Mouse (Mus musculus) frontal cortex, adult (tissue): ENCODE results near the gene Lrrc8e.
A peak's percentile ranks its signal among the peaks of the same experiment; 100 is the strongest.
"Not testable (repeated sequence)": the region's sequence is repeated elsewhere in the genome, so short reads cannot be mapped to it uniquely, and the experiment has no call there.

Source experiments
- ATAC-seq: cut with Nextera tagmentation; 2 replicates; pipeline ENCODE4 v1.9.2; 2017; ENCODE audit warnings: mild to moderate bottlenecking, moderate library complexity, mixed read lengths; ENCODE audit not compliant: low TSS enrichment

Lrrc8e gene

GRCm38 (mm10) chr8:4219617-4220016 is 7.0 kb upstream of the Lrrc8e start:
- no peak for ATAC-seq

GRCm38 (mm10) chr8:4222059-4222458 is 4.6 kb upstream of the Lrrc8e start:
- no peak for ATAC-seq

GRCm38 (mm10) chr8:4226323-4226722 is 304 bp upstream of the Lrrc8e start:
- ATAC-seq: no peak

GRCm38 (mm10) chr8:4227919-4228318 is 1.3 kb downstream of the Lrrc8e start:
- ATAC-seq: no peak

- ATAC-seq: no peak
Measured at GRCm38 (mm10) chr8:4229784-4230183, 3.2 kb downstream of the Lrrc8e start.

GRCm38 (mm10) chr8:4230612-4231351 is 4.2 kb downstream of the Lrrc8e start:
- no peak for ATAC-seq

GRCm38 (mm10) chr8:4237814-4238433 is 11.3 kb downstream of the Lrrc8e start:
- ATAC-seq: no peak; the same call in 1 of the 2 replicates

GRCm38 (mm10) chr8:4238434-4239192 is 12.0 kb downstream of the Lrrc8e start, which contains the start of the genes Map2k7 and Gm49320:
Gene Map2k7, plus strand, starts transcription at chr8:4238740.
Gene Gm49320, plus strand, starts transcription at chr8:4238865.
- ATAC-seq: peak; percentile 92

- ATAC-seq: no peak
Measured at GRCm38 (mm10) chr8:4239193-4239890, 12.7 kb downstream of the Lrrc8e start.

GRCm38 (mm10) chr8:4245061-4245460 is 18.4 kb downstream of the Lrrc8e start:
- ATAC-seq: no peak

- no peak for ATAC-seq
Measured at GRCm38 (mm10) chr8:4245737-4246136, 19.1 kb downstream of the Lrrc8e start.

- ATAC-seq: no peak
Measured at GRCm38 (mm10) chr8:4247241-4247640, 20.6 kb downstream of the Lrrc8e start.

- no peak for ATAC-seq
Measured at GRCm38 (mm10) chr8:4247951-4248540, 21.4 kb downstream of the Lrrc8e start, which contains the start of gene Tgfbr3l. Gene Tgfbr3l, plus strand, starts transcription at chr8:4248214.

- no peak for ATAC-seq
Measured at GRCm38 (mm10) chr8:4249213-4249612, 22.6 kb downstream of the Lrrc8e start.

- peak; percentile 55 for ATAC-seq
Measured at GRCm38 (mm10) chr8:4250306-4250970, 23.8 kb downstream of the Lrrc8e start.

- no peak for ATAC-seq
Measured at GRCm38 (mm10) chr8:4252116-4252760, 25.6 kb downstream of the Lrrc8e start.

GRCm38 (mm10) chr8:4252934-4253841 is 26.6 kb downstream of the Lrrc8e start, which contains the start of gene Snapc2:
Gene Snapc2, plus strand, starts transcription at chr8:4253080.
- peak; percentile 45 for ATAC-seq

GRCm38 (mm10) chr8:4254001-4254400 is 27.4 kb downstream of the Lrrc8e start:
- no peak for ATAC-seq

- not testable (repeated sequence) for ATAC-seq
Measured at GRCm38 (mm10) chr8:4255471-4255870, 28.8 kb downstream of the Lrrc8e start.
